Mouse (Mus musculus) naive thymus-derived CD4-positive, alpha-beta T cell, adult 2 months (primary cell): ENCODE data around the gene Gsta3.
"Not testable (repeated sequence)": the region's sequence is repeated elsewhere in the genome, so short reads cannot be mapped to it uniquely, and the experiment has no call there.

Experiments
- DNase-seq: peaks from one replicate; pipeline ENCODE4 v3.0.0-alpha.2; 2011; ENCODE audit warnings: low read depth

Gsta3 gene

GRCm38 (mm10) chr1:21239911-21240898 is at the start of gene Gsta3:
Gene Gsta3, plus strand, starts transcription at chr1:21240589.
- DNase-seq = no peak

GRCm38 (mm10) chr1:21206241-21206640 is 34.1 kb upstream of the Gsta3 start:
- DNase-seq = no peak

GRCm38 (mm10) chr1:21213537-21213936 is 26.9 kb upstream of the Gsta3 start:
- DNase-seq = not testable (repeated sequence)

GRCm38 (mm10) chr1:21213991-21214692 is 26.2 kb upstream of the Gsta3 start:
- DNase-seq = not testable (repeated sequence)

- DNase-seq = peak; percentile 96
Observed at GRCm38 (mm10) chr1:21218489-21218919, 21.9 kb upstream of the Gsta3 start, which contains the start of gene Tmem14a. Gene Tmem14a, plus strand, starts transcription at chr1:21218575.

GRCm38 (mm10) chr1:21227756-21228395 is 12.5 kb upstream of the Gsta3 start:
- no peak for DNase-seq

- not testable (repeated sequence) for DNase-seq
Observed at GRCm38 (mm10) chr1:21228740-21229722, 11.4 kb upstream of the Gsta3 start.

GRCm38 (mm10) chr1:21230376-21230775 is 10.0 kb upstream of the Gsta3 start:
- no peak for DNase-seq

- no peak for DNase-seq
Observed at GRCm38 (mm10) chr1:21231744-21232464, 8.5 kb upstream of the Gsta3 start.

GRCm38 (mm10) chr1:21232516-21232915 is 7.9 kb upstream of the Gsta3 start:
- DNase-seq = no peak

- DNase-seq = no peak
Observed at GRCm38 (mm10) chr1:21235359-21235758, 5.0 kb upstream of the Gsta3 start.

GRCm38 (mm10) chr1:21241096-21241495 is 707 bp downstream of the Gsta3 start:
- no peak for DNase-seq

GRCm38 (mm10) chr1:21244290-21244960 is 4.0 kb downstream of the Gsta3 start:
- DNase-seq = no peak

- DNase-seq = no peak
Observed at GRCm38 (mm10) chr1:21246136-21246535, 5.7 kb downstream of the Gsta3 start.

GRCm38 (mm10) chr1:21247896-21248295 is 7.5 kb downstream of the Gsta3 start:
- no peak for DNase-seq

GRCm38 (mm10) chr1:21248560-21249390 is 8.4 kb downstream of the Gsta3 start:
- DNase-seq = no peak

GRCm38 (mm10) chr1:21251661-21252060 is 11.3 kb downstream of the Gsta3 start:
- DNase-seq = no peak

GRCm38 (mm10) chr1:21252566-21253302 is 12.3 kb downstream of the Gsta3 start:
- no peak for DNase-seq
